Mouse (Mus musculus) limb, embryonic 14.5 days (tissue): ENCODE data around the gene Igf1r. TPM values are rescaled to one million over a fixed set of nuclear protein-coding genes. Genes with fewer than 3 reads are reported as not detected.

Experiments used
- ATAC-seq: fragments of 200-750 bp; cut with Nextera tagmentation; 2 replicates; pipeline ENCODE4 v1.8.0; 2017; ENCODE audit warnings: low read depth, moderate number of reproducible peaks, moderate TSS enrichment; ENCODE audit not compliant: low FRiP score
- DNase-seq: peaks from one replicate; pipeline ENCODE4 v3.0.0-alpha.2; 2015; ENCODE audit warnings: low spot score
- H3K27ac ChIP-seq: fragments of 300-500 bp; sonication (generic); replicated peaks from 2 replicates; pipeline ENCODE4 v1.5.1; 2014; ENCODE audit warnings: low read depth, mild to moderate bottlenecking, low read length, moderate library complexity, mixed read lengths
- H3K27me3 ChIP-seq: fragments of 300-500 bp; sonication (generic); 2 replicates; pipeline ENCODE4 v1.6.1; 2014; ENCODE audit warnings: low read length, mixed read lengths; ENCODE audit not compliant: control insufficient read depth, insufficient read depth
- H3K36me3 ChIP-seq: fragments of 300-500 bp; sonication (generic); 2 replicates; pipeline ENCODE4 v1.6.1; 2014; ENCODE audit warnings: mild to moderate bottlenecking, low read length, moderate library complexity, mixed read lengths; ENCODE audit not compliant: control insufficient read depth, insufficient read depth
- H3K4me1 ChIP-seq: fragments of 300-500 bp; sonication (generic); 2 replicates; pipeline ENCODE4 v1.6.1; 2014; ENCODE audit warnings: antibody characterized with exemption, low read length, mixed read lengths; ENCODE audit not compliant: control insufficient read depth, insufficient read depth
- H3K4me2 ChIP-seq: fragments of 300-500 bp; sonication (generic); replicated peaks from 2 replicates; pipeline ENCODE4 v1.6.1; 2014; ENCODE audit warnings: low read depth, mild to moderate bottlenecking, low read length, moderate library complexity; ENCODE audit not compliant: severe bottlenecking
- H3K4me3 ChIP-seq: fragments of 300-500 bp; sonication (generic); replicated peaks from 2 replicates; pipeline ENCODE4 v1.5.1; 2014; ENCODE audit warnings: low read length
- H3K9ac ChIP-seq: fragments of 300-500 bp; sonication (generic); 2 replicates; pipeline ENCODE4 v1.6.1; 2014; ENCODE audit warnings: mild to moderate bottlenecking, low read depth, low read length, moderate library complexity; ENCODE audit not compliant: severe bottlenecking
- H3K9me3 ChIP-seq: fragments of 300-500 bp; sonication (generic); 2 replicates; pipeline ENCODE4 v1.6.1; 2016; ENCODE audit warnings: low read length; ENCODE audit not compliant: control insufficient read depth
- POLR2A ChIP-seq: fragments of 200-500 bp; IDR thresholded peaks from 2 replicates; pipeline ENCODE4 v1.8.0; 2012; ENCODE audit warnings: inconsistent platforms, mild to moderate bottlenecking, moderate library complexity, borderline replicate concordance; ENCODE audit not compliant: insufficient read depth, insufficient read length; ENCODE audit errors: extremely low read depth
- WGBS: fragments of 180-500 bp; shearing (Covaris S2); extraction: QIAGEN DNeasy Blood & Tissue Kit; methylation state at CpG from one replicate; pipeline ENCODE4 v1.1.7; 2014; 5-methylcytosine and 5-hydroxymethylcytosine counted together
- polyA plus RNA-seq, 2 experiments: library from polyadenylated mRNA; depleted of rRNA in 1 of 2; stranded (reverse) in 1 of 2; unstranded in 1 of 2; fragments of >200 nt; fragmentation: Nextera tagmentation in 1 of 2; extraction: Ambion mirVana in 1 of 2; gene quantifications; 2 replicates each; pipeline versions ENCODE4 v1.2.1 to v1.2.3; 2012 to 2014

Igf1r gene
- polyA plus RNA-seq, 2 experiments: 22.5 to 34.6 TPM

DNA sequence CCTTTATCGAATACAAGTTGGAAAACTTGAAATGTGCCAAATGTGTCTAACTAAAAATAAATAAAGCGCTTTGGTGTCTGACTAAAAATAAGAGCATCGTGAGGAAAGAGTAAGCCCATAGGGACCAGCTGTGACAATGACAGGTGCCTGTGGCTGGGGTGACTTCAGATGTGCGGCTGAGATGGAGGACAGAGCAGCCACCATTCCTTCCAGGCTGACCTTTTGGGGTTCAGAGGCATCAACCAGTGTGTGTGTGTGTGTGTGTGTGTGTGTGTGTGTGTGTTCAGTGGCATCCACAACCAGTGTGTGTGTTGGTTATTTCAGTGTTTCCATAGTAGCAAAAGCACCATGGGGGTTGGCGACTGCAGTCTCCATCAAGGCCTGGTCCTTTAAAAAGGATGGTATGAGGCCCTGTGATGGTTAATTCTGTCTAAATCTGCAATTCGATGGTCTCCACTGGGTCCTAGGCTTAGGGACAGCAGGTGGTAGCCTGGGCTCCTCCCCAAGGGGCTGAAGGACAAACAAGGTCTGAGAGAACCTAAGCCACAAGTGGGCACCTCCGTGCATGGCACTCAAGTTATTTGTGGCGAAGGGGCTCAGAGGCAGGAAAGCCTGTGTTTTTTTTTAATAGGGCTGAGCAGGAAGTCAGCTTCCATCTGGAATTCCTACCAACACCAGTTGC lies 310.9 kb downstream of the Igf1r start:
- no peak overlapping the region for H3K9ac ChIP-seq
- no peak for DNase-seq

DNA sequence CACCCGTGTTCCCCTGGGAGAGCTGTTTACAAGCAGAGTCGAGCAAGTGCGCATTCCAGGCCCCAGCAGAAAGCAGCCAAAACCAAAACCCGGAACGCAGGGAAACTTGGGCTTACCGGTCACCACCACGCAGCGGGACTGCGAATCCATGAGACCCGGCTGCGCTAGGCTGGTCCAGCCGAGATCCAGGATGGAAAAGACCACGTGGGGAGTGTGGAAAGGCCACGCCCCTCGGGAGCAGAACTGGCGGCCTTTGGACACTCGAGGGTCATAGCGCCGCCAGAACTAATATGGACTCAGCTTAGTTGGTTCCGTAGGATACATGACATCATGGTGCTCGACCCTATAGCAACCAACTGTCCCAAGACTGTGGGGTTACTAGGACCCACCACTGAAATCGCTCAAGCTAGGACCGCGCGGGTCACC lies 311.4 kb downstream of the Igf1r start, which contains the start of gene Pgpep1l:
Gene Pgpep1l (minus strand): TSS at position 206 of the 426 bp plus-strand sequence.
- Histone ChIP-seq H3K4me3 (peak within 1 kb of the TSS; percentile 28), H3K36me3 (no peaks in the 10 kb centered on the region), H3K27ac (no peak within 1 kb of the TSS; the same call in 1 of the 2 replicates), H3K9me3 (no peaks in the 10 kb centered on the region), H3K4me1 (peaks cover 37% of the 10 kb centered on the region), H3K4me2 (peak within 1 kb of the TSS; percentile 57), H3K9ac (no peak within 1 kb of the TSS), H3K27me3 (no peaks in the 10 kb centered on the region)
- WGBS: 4% methylated on average over 25 of the region's 25 CpGs
- ATAC-seq (peak; percentile 59), DNase-seq (peak; percentile 84)
- no peak for TF ChIP-seq POLR2A

More for the DNA sequence above, 310.9 kb downstream of the Igf1r start:
- peaks cover 39% of the 10 kb centered on the region for H3K4me1 ChIP-seq
- peak overlapping the region; percentile 28 for H3K4me3 ChIP-seq
- no peaks in the 10 kb centered on the region for H3K9me3 ChIP-seq
- 47% methylated on average over 8 of the region's 8 CpGs for WGBS
- no peaks in the 10 kb centered on the region for H3K27me3 ChIP-seq
- no peak; the same call in 1 of the 2 replicates for ATAC-seq
- peak overlapping the region; percentile 57 for H3K4me2 ChIP-seq
- no peak overlapping the region; the same call in 1 of the 2 replicates for H3K27ac ChIP-seq
- TF ChIP-seq POLR2A: no peak
- H3K36me3 ChIP-seq: no peaks in the 10 kb centered on the region

DNA sequence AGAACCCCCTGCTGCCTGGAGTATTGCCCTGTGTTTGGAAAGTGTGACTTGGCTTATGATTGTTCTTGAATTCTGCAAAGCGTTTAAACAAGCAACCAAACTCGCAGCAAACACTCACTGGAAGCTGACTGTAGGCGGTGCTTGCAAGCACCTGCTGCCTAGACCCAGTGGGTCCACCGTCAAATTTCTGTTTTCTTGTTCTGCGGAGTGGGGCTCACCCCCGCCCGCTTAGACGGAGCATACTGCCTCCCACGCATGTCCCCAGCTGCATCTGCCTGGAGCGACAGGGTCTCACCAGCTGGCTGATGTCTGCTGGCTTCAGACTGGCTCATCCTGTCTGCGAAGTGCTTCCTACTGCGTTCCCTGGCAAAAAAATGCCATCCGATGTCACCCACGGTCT lies 311.9 kb downstream of the Igf1r start:
- ATAC-seq (no peak), DNase-seq (peak; percentile 60)
- H3K27me3 ChIP-seq: no peaks in the 10 kb centered on the region
- peak overlapping the region; percentile 28 for H3K4me3 ChIP-seq
- no peaks in the 10 kb centered on the region for H3K9me3 ChIP-seq
- H3K27ac ChIP-seq: no peak overlapping the region
- peak overlapping the region; percentile 57 for H3K4me2 ChIP-seq
- peaks cover 37% of the 10 kb centered on the region for H3K4me1 ChIP-seq
- WGBS: 10% methylated on average over 14 of the region's 14 CpGs
- H3K9ac ChIP-seq: no peak overlapping the region
- no peaks in the 10 kb centered on the region for H3K36me3 ChIP-seq
- TF ChIP-seq POLR2A: no peak

DNA sequence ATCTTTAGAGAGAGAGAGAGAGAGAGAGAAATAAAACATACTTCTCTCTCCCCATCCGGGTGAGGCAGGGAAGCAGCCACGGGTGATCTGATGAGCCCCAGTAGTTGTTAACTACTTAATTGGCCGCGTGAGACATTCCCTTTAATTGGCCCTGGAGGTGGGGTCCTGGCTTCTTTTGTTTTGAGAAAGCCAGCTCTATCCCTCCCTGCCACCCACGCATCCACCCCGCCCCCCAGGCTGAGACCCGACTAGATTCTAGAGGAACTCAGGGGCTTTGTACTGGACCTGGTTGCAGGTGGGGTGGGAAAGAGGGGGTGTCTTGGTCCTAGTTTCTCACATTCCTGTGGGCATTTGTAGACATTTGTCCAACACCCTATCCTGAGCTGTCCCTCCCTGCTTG lies 312.8 kb downstream of the Igf1r start:
- Histone ChIP-seq H3K9me3 (no peaks in the 10 kb centered on the region), H3K4me1 (peaks cover 37% of the 10 kb centered on the region), H3K4me2 (no peak overlapping the region), H3K4me3 (no peak overlapping the region), H3K9ac (no peak overlapping the region), H3K36me3 (no peaks in the 10 kb centered on the region), H3K27me3 (no peaks in the 10 kb centered on the region), H3K27ac (no peak overlapping the region)
- no peak for TF ChIP-seq POLR2A
- no peak for DNase-seq
- 26% methylated on average over 7 of the region's 7 CpGs for WGBS
- no peak for ATAC-seq

DNA sequence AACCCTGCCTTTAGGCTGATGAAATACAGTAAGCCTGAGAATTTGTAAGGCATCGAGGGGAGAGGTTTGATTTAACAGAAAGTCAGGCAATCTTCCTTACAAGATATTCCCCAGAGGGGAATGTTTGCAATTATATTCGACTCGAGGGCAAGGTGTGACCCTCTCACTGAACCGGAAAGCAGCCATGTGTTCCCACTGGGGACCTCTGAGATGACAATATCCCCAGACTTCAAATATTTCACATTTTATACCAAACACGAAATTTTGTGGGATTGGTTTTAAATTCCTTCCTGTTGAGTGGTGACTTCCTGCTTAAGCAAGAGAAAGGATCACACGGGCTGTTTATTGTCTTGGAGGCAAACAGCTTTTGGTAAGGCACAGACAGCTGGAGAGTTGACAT lies 314.1 kb downstream of the Igf1r start:
- WGBS: 3% methylated on average over 6 of the region's 6 CpGs
- Histone ChIP-seq H3K9ac (no peak overlapping the region), H3K4me3 (no peak overlapping the region), H3K9me3 (no peaks in the 10 kb centered on the region), H3K4me2 (no peak overlapping the region), H3K27ac (peak overlapping the region; percentile 9; the same call in 1 of the 2 replicates), H3K4me1 (peaks cover 37% of the 10 kb centered on the region), H3K27me3 (no peaks in the 10 kb centered on the region), H3K36me3 (no peaks in the 10 kb centered on the region)
- peak; percentile 73 for DNase-seq
- no peak for TF ChIP-seq POLR2A
- peak; percentile 35; the same call in 1 of the 2 replicates for ATAC-seq
